Mouse (Mus musculus) liver, postnatal 0 days (tissue): ENCODE measurements around the gene Cryl1.

Experiments
- CTCF ChIP-seq: sonication (generic); IDR thresholded peaks from 2 replicates; pipeline ENCODE4 v1.5.1; 2016; ENCODE audit warnings: antibody characterized with exemption, low read depth
- EP300 ChIP-seq: IDR thresholded peaks from 2 replicates; pipeline ENCODE4 v1.6.1; 2016; ENCODE audit warnings: antibody characterized with exemption, low read depth, mild to moderate bottlenecking

DNA sequence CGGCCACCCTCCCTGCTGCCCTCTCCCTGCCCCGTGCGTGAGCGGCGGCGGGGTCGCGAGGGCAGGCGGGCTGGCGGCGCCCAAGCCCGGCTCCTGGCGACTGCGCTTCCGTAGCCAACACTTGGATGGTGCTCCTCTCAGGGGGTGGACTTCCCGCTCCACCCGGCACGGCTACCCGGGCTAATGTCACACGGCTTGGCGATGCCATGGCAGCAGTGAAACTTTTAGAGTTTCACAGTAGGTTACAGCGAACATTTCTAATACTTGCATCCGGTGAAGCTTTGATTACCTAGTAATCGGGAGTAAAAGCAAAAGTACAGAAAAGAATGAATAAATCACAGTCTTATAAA, 25.9 kb upstream of the Cryl1 start:
- TF ChIP-seq CTCF (no peak), EP300 (no peak)
